11 mouse cellular contexts compared by ENCODE assay signal in the genomic region with DNA sequence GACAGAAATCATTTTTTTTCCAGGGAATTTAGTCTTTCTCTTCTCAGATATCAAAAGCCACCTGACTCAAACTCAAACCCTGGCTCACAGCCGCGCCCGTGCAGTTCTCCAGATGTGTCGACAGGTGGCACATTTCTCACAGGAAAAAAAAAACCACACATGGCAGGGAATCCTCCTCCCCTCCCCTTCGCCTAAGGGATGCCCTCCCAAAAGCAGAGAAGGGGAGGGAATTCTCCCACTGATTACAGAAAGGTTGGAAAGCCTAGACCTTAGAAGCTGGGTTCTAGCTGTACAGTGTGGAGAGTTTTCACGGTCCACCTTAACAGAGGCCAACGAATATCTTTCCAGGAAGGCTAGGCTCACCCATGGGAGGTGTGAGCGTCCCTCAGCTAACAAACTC. TPM values are rescaled to one million over a fixed set of nuclear protein-coding genes. Genes with fewer than 3 reads are reported as not detected.
DNase-seq lines count a peak whose midpoint lies in the region; ATAC-seq lines count a peak whose summit lies in the region.
"Had no signal": no experiment of that assay in that cellular context is flagged by ENCODE, and none has a peak within 500 bp of the region (broad histone marks: within the 10 kb centered on the region; RNA-seq: fewer than 3 reads in every experiment).

No protein-coding gene starts in this region.

- no peaks in the 10 kb centered on the region for H3K9me3 ChIP-seq in intestine, embryonic 14.5 days (ENCODE audit: control insufficient read depth, low read length)
- H3K9me3 ChIP-seq in intestine, embryonic 16.5 days (ENCODE audit: control insufficient read depth, low read length) = no peaks in the 10 kb centered on the region
- no peaks in the 10 kb centered on the region for H3K9me3 ChIP-seq in limb, embryonic 10.5 days (replicated peaks)
- H3K9me3 ChIP-seq: stomach, embryonic 15.5 days had no signal

- H3K27ac ChIP-seq in intestine, embryonic 14.5 days (ENCODE audit: low read depth) = no peak overlapping the region
- H3K27ac ChIP-seq in intestine, embryonic 16.5 days (ENCODE audit: low read length) = no peak overlapping the region
- H3K27ac ChIP-seq in limb, embryonic 10.5 days = no peak overlapping the region
- H3K27ac ChIP-seq: stomach, embryonic 15.5 days had no signal

- H3K27me3 ChIP-seq in intestine, embryonic 14.5 days (replicated peaks; ENCODE audit: control insufficient read depth, insufficient read depth, low read length) = peaks cover 90% of the 10 kb centered on the region
- H3K27me3 ChIP-seq in intestine, embryonic 16.5 days (replicated peaks; ENCODE audit: control insufficient read depth, insufficient read depth, low read length) = peaks cover 85% of the 10 kb centered on the region
- H3K27me3 ChIP-seq in limb, embryonic 10.5 days (ENCODE audit: low read depth, poor library complexity, severe bottlenecking) = peaks cover 100% of the 10 kb centered on the region

- no peak overlapping the region for H3K9ac ChIP-seq in intestine, embryonic 14.5 days (ENCODE audit: low read length)
- no peak overlapping the region for H3K9ac ChIP-seq in intestine, embryonic 16.5 days (ENCODE audit: low read depth, low read length)
- H3K9ac ChIP-seq: stomach, embryonic 15.5 days had no signal

- DNase-seq in intestine, embryonic 14.5 days (ENCODE audit: low spot score) = peak; percentile 74
- DNase-seq in 3T3-L1 (ENCODE audit: low read depth, low spot score) (peak; percentile 75), NIH3T3 (ENCODE audit: low read depth) (peak; percentile 87)
- DNase-seq in limb, embryonic 10.5 days (ENCODE audit: low spot score) = peak; percentile 72
- no peak for DNase-seq in layer of hippocampus, postnatal 10 days (ENCODE audit: low spot score in 2 of 2)
- DNase-seq in adrenal gland, postnatal 14 days = no peak
- no peak for DNase-seq in right cerebral cortex, adult 18-20 months

- no peaks in the 10 kb centered on the region for H3K36me3 ChIP-seq in intestine, embryonic 14.5 days (ENCODE audit: control insufficient read depth, insufficient read depth, low read length)
- H3K36me3 ChIP-seq in intestine, embryonic 16.5 days (ENCODE audit: control insufficient read depth, insufficient read depth, low read length) = no peaks in the 10 kb centered on the region
- no peaks in the 10 kb centered on the region for H3K36me3 ChIP-seq in limb, embryonic 10.5 days
- H3K36me3 ChIP-seq: stomach, embryonic 15.5 days had no signal

- no peak for ATAC-seq in intestine, embryonic 14.5 days (replicated peaks; ENCODE audit: low FRiP score, low TSS enrichment, low read depth)
- ATAC-seq in intestine, embryonic 16.5 days = no peak

- no peak overlapping the region for H3K4me2 ChIP-seq in intestine, embryonic 14.5 days (ENCODE audit: low read length)
- no peak overlapping the region for H3K4me2 ChIP-seq in intestine, embryonic 16.5 days (ENCODE audit: low read depth, low read length)
- H3K4me2 ChIP-seq: stomach, embryonic 15.5 days had no signal

- WGBS in intestine, embryonic 14.5 days = 2% methylated on average over 8 of the region's 8 CpGs
- WGBS in intestine, embryonic 16.5 days = under 1% methylated on average over 8 of the region's 8 CpGs
- WGBS in limb, embryonic 10.5 days = 2% methylated on average over 8 of the region's 8 CpGs

- 0 out of 2 replicates have a peak, but pooled peaks cover 3% of the 10 kb centered on the region for H3K4me1 ChIP-seq in intestine, embryonic 14.5 days (replicated peaks; ENCODE audit: control insufficient read depth, insufficient read depth, low read length)
- no peaks in the 10 kb centered on the region for H3K4me1 ChIP-seq in intestine, embryonic 16.5 days (ENCODE audit: control insufficient read depth, insufficient read depth, low read length)
- peaks cover 15% of the 10 kb centered on the region for H3K4me1 ChIP-seq in limb, embryonic 10.5 days

- H3K4me3 ChIP-seq in intestine, embryonic 14.5 days (ENCODE audit: low read depth, low read length) = no peak overlapping the region
- H3K4me3 ChIP-seq in intestine, embryonic 16.5 days (ENCODE audit: low read length) = no peak overlapping the region
- H3K4me3 ChIP-seq in limb, embryonic 10.5 days = no peak overlapping the region
- H3K4me3 ChIP-seq: stomach, embryonic 15.5 days had no signal

RNA-seq across cellular contexts. Expression of gene En1, which starts 7.6 kb away (rescaled TPM):
- polyA plus RNA-seq in intestine, embryonic 14.5 days (2014; fragmentation: Nextera tagmentation; extraction: Ambion mirVana) = not detected in 2 replicates
- not detected in 2 replicates for polyA plus RNA-seq in intestine, embryonic 16.5 days (2015; fragmentation: Nextera tagmentation; extraction: Ambion mirVana)
- polyA plus RNA-seq in limb, embryonic 10.5 days (2016; fragmentation: Nextera tagmentation; extraction: Ambion mirVana) = 0.91 and 1.0 TPM in 2 replicates
- total RNA-seq in layer of hippocampus, postnatal 10 days (2021) = under 1 TPM; 0.11 to 0.30 TPM
- total RNA-seq in adrenal gland, postnatal 14 days (2021) = not detected in 2 replicates
- total RNA-seq: heart, adult 18-20 months had no signal
- polyA plus RNA-seq: liver, embryonic 16.5 days had no signal

Comparison
In these comparisons a context has a peak if more than half of its experiments do, and no peak if none do; other contexts are left out.
1. DNase-seq: peak in intestine, embryonic 14.5 days (single experiment), 3T3-L1 (single experiment), NIH3T3 (single experiment) and limb, embryonic 10.5 days (single experiment); none in layer of hippocampus, postnatal 10 days (0 of 2), adrenal gland, postnatal 14 days (single experiment) and right cerebral cortex, adult 18-20 months (single experiment).